In the genomic region with DNA sequence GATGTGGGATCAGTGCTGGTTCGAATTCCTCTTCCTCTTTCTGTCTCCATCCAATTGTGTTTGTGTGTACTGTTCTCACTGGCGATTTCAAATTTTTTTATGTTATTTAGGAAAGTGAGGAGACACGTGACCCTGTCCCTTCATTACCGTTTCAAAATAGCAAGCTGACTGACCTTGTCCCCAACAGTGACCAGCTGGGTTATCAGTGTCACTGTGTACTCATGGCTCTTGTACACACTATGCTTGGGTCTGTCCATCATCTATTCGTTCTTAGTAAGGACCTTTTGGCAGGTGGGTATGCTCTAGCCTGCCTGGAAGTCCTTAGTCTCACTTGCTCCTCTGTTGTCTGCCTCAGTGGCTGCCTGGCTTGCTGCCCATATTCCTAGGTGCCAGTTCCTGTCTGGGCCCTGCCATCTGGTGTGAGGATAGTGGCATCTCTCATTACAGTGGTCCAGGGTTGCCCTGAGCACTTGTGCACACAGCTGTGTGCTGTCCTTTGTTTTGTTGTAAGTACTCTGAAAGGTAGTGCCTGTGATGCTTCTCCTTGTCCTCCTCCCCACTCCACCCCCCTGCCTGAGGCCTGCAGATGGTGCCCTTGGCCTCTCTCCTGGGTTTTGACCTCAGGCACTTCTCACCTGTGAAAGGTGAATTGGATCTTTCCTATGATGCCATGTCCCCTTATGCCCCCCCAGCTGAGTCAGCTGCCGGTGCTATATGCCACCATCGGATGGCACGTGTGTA, we compare ENCODE assay signal across 21 mouse cellular contexts. TPM values are rescaled to one million over a fixed set of nuclear protein-coding genes. Genes with fewer than 3 reads are reported as not detected.
A peak's percentile ranks its signal among the peaks of the same experiment; 100 is the strongest.
DNase-seq lines count a peak whose midpoint lies in the region; ATAC-seq and TF ChIP-seq lines count a peak whose summit lies in the region.
"Had no signal": no experiment of that assay in that cellular context is flagged by ENCODE, and none has a peak within 500 bp of the region (broad histone marks: within the 10 kb centered on the region; RNA-seq: fewer than 3 reads in every experiment).

No protein-coding gene starts in this region.

- no peak overlapping the region for H3K4me3 ChIP-seq in hindbrain, embryonic 14.5 days (replicated peaks; ENCODE audit: low read length)
- no peak overlapping the region for H3K4me3 ChIP-seq in hindbrain, embryonic 16.5 days (ENCODE audit: low read length)
- peak overlapping the region; percentile 57 for H3K4me3 ChIP-seq in E14TG2a.4 (replicated peaks; ENCODE audit: low read length)
- no peak overlapping the region for H3K4me3 ChIP-seq in ES-Bruce4 (ENCODE audit: low read depth, low read length)
- H3K4me3 ChIP-seq: forebrain, embryonic 10.5 days; heart, embryonic 13.5 days; limb, embryonic 15.5 days had no signal

- H3K9ac ChIP-seq in hindbrain, embryonic 14.5 days: 0 out of 2 replicates have a peak overlapping the region, but pooled peaks have one; percentile 24
- H3K9ac ChIP-seq in hindbrain, embryonic 16.5 days (ENCODE audit: low read depth, low read length): no peak overlapping the region
- H3K9ac ChIP-seq in ES-Bruce4 (ENCODE audit: low read depth, poor library complexity, severe bottlenecking): no peak overlapping the region
- H3K9ac ChIP-seq: heart, embryonic 13.5 days; limb, embryonic 15.5 days had no signal

- 93% methylated on average over 8 of the region's 8 CpGs for WGBS in hindbrain, embryonic 14.5 days
- 83% methylated on average over 8 of the region's 8 CpGs for WGBS in hindbrain, embryonic 16.5 days

- H3K4me2 ChIP-seq in hindbrain, embryonic 14.5 days (replicated peaks): no peak overlapping the region
- H3K4me2 ChIP-seq in hindbrain, embryonic 16.5 days (ENCODE audit: low read length): no peak overlapping the region
- H3K4me2 ChIP-seq: heart, embryonic 13.5 days; limb, embryonic 15.5 days had no signal

- H3K27me3 ChIP-seq in hindbrain, embryonic 14.5 days (ENCODE audit: control insufficient read depth, insufficient read depth, low read length): no peaks in the 10 kb centered on the region
- H3K27me3 ChIP-seq in hindbrain, embryonic 16.5 days (replicated peaks; ENCODE audit: control insufficient read depth, insufficient read depth, low read length): no peaks in the 10 kb centered on the region
- H3K27me3 ChIP-seq in E14TG2a.4 (ENCODE audit: insufficient read depth, low read length) (no peaks in the 10 kb centered on the region), ES-Bruce4 (ENCODE audit: control insufficient read depth, insufficient read depth, low read length, poor library complexity, severe bottlenecking) (no peaks in the 10 kb centered on the region)
- H3K27me3 ChIP-seq: heart, embryonic 13.5 days; limb, embryonic 15.5 days; Patski had no signal

- 0 out of 2 replicates have a peak, but pooled peaks have one; percentile 54 for TF ChIP-seq EP300 in ES-Bruce4 (IDR thresholded peaks at IDR 0.05; ENCODE audit: insufficient read depth, low read depth, low read length)

- no peak for ATAC-seq in hindbrain, embryonic 14.5 days (ENCODE audit: low FRiP score)
- no peak for ATAC-seq in hindbrain, embryonic 16.5 days
- ATAC-seq: CD4-positive, CD25-positive, alpha-beta regulatory T cell, adult 4 months; intestine, embryonic 16.5 days; midbrain, embryonic 16.5 days; Patski had no signal

- no peaks in the 10 kb centered on the region for H3K9me3 ChIP-seq in hindbrain, embryonic 14.5 days (ENCODE audit: control insufficient read depth, low read length)
- no peaks in the 10 kb centered on the region for H3K9me3 ChIP-seq in hindbrain, embryonic 16.5 days (ENCODE audit: control insufficient read depth, low read length)
- H3K9me3 ChIP-seq in E14TG2a.4 (ENCODE audit: low read length) (no peaks in the 10 kb centered on the region), ES-Bruce4 (replicated peaks; ENCODE audit: control insufficient read depth, insufficient read depth, low read length, poor library complexity, severe bottlenecking) (no peaks in the 10 kb centered on the region)
- H3K9me3 ChIP-seq: forebrain, embryonic 10.5 days; heart, embryonic 13.5 days; limb, embryonic 15.5 days had no signal

- TF ChIP-seq POLR2A in ES-Bruce4 (IDR thresholded peaks at IDR 0.05; ENCODE audit: insufficient read depth, low read length): no peak

- no peak for DNase-seq in hindbrain, embryonic 14.5 days (ENCODE audit: low spot score)
- DNase-seq in cerebellum, postnatal 36 days: peak; percentile 45 to 51
- no peak for DNase-seq in MN1 (ENCODE audit: low spot score)
- no peak for DNase-seq in spleen, postnatal 36 days (ENCODE audit: low spot score in 2 of 2)
- DNase-seq: adrenal gland, postnatal 36 days; heart, postnatal 4 days; kidney, postnatal 10 days; lung, postnatal 36 days; thymus, adult 2 months had no signal

- H3K4me1 ChIP-seq in hindbrain, embryonic 14.5 days (replicated peaks; ENCODE audit: control insufficient read depth, insufficient read depth, low read length): peaks cover 14% of the 10 kb centered on the region
- H3K4me1 ChIP-seq in hindbrain, embryonic 16.5 days (ENCODE audit: control insufficient read depth, insufficient read depth, low read depth, low read length): peaks cover 12% of the 10 kb centered on the region
- peaks cover 77% of the 10 kb centered on the region for H3K4me1 ChIP-seq in E14TG2a.4 (replicated peaks; ENCODE audit: low read depth, low read length)
- peaks cover 5% of the 10 kb centered on the region for H3K4me1 ChIP-seq in ES-Bruce4 (ENCODE audit: control insufficient read depth, insufficient read depth, low read length)

- no peak overlapping the region; the same call in 1 of the 2 replicates for H3K27ac ChIP-seq in hindbrain, embryonic 14.5 days
- no peak overlapping the region for H3K27ac ChIP-seq in hindbrain, embryonic 16.5 days (ENCODE audit: low read depth, low read length)
- no peak overlapping the region for H3K27ac ChIP-seq in ES-Bruce4 (ENCODE audit: insufficient read depth, low read length)
- H3K27ac ChIP-seq: forebrain, embryonic 10.5 days; heart, embryonic 13.5 days; limb, embryonic 15.5 days had no signal

- TF ChIP-seq CTCF in E14TG2a.4 (conservative IDR thresholded peaks at IDR 0.05; ENCODE audit: low read length): no peak
- TF ChIP-seq CTCF in ES-Bruce4 (IDR thresholded peaks at IDR 0.05; ENCODE audit: low read depth, low read length): no peak

- H3K36me3 ChIP-seq in hindbrain, embryonic 14.5 days (replicated peaks; ENCODE audit: control insufficient read depth, insufficient read depth): peaks cover 62% of the 10 kb centered on the region
- H3K36me3 ChIP-seq in hindbrain, embryonic 16.5 days (ENCODE audit: control insufficient read depth, insufficient read depth, low read length): peaks cover 15% of the 10 kb centered on the region
- peaks cover 80% of the 10 kb centered on the region for H3K36me3 ChIP-seq in E14TG2a.4 (ENCODE audit: insufficient read depth, low read length)
- H3K36me3 ChIP-seq in ES-Bruce4 (ENCODE audit: control insufficient read depth, insufficient read depth, low read length, poor library complexity, severe bottlenecking): peaks cover 30% of the 10 kb centered on the region

RNA-seq across cellular contexts. Expression of a gene that starts 4.4 kb away (rescaled TPM):
- 3.8 and 5.1 TPM in 2 replicates for polyA plus RNA-seq in hindbrain, embryonic 14.5 days (2014; fragmentation: Nextera tagmentation; extraction: Ambion mirVana)
- polyA plus RNA-seq in hindbrain, embryonic 16.5 days (2015; fragmentation: Nextera tagmentation; extraction: Ambion mirVana): not detected in 2 replicates
- 50.7 and 57.6 TPM in 2 replicates for polyA plus RNA-seq in ES-Bruce4 (2011; ENCODE audit: insufficient read depth, insufficient read length, low read depth, missing spikeins)
- polyA plus RNA-seq: heart, embryonic 13.5 days; intestine, embryonic 16.5 days; small intestine, adult 2 months; stomach, embryonic 14.5 days; thymus, adult 2 months had no signal

RNA-seq across cellular contexts. Expression of a gene that starts 4.5 kb away (rescaled TPM):
- polyA plus RNA-seq in hindbrain, embryonic 14.5 days (2014; fragmentation: Nextera tagmentation; extraction: Ambion mirVana): 235 and 260 TPM in 2 replicates
- 303 and 334 TPM in 2 replicates for polyA plus RNA-seq in hindbrain, embryonic 16.5 days (2015; fragmentation: Nextera tagmentation; extraction: Ambion mirVana)
- polyA plus RNA-seq in ES-Bruce4 (2011; ENCODE audit: insufficient read depth, insufficient read length, low read depth, missing spikeins): 218 and 242 TPM in 2 replicates

RNA-seq across cellular contexts. Expression of a gene that starts 11.7 kb away (rescaled TPM):
- 54.1 and 54.7 TPM in 2 replicates for polyA plus RNA-seq in hindbrain, embryonic 14.5 days (2014; fragmentation: Nextera tagmentation; extraction: Ambion mirVana)
- polyA plus RNA-seq in hindbrain, embryonic 16.5 days (2015; fragmentation: Nextera tagmentation; extraction: Ambion mirVana): 85.0 and 91.0 TPM in 2 replicates
- polyA plus RNA-seq in ES-Bruce4 (2011; ENCODE audit: insufficient read depth, insufficient read length, low read depth, missing spikeins): 40.2 and 43.2 TPM in 2 replicates

RNA-seq across cellular contexts. Expression of a gene that starts 28.9 kb away (rescaled TPM):
- polyA plus RNA-seq in hindbrain, embryonic 14.5 days (2014; fragmentation: Nextera tagmentation; extraction: Ambion mirVana): 79.9 and 80.2 TPM in 2 replicates
- 84.4 and 88.3 TPM in 2 replicates for polyA plus RNA-seq in hindbrain, embryonic 16.5 days (2015; fragmentation: Nextera tagmentation; extraction: Ambion mirVana)
- polyA plus RNA-seq in ES-Bruce4 (2011; ENCODE audit: insufficient read depth, insufficient read length, low read depth, missing spikeins): 83.2 and 89.6 TPM in 2 replicates

Comparison
In these comparisons a context has a peak if more than half of its experiments do, and no peak if none do; other contexts are left out.
1. DNase-seq: peak in cerebellum, postnatal 36 days (2 of 2); none in hindbrain, embryonic 14.5 days (single experiment), MN1 (single experiment) and spleen, postnatal 36 days (0 of 2).